Mouse (Mus musculus): ENCODE data around the gene Mrvi1.

GRCm38 (mm10) chr7:110989286-110989879, 7.1 kb upstream of the Mrvi1 start:
- TF ChIP-seq POLR2A (IDR thresholded peaks at IDR 0.05; ENCODE audit: insufficient read depth, low read depth, low read length): no peak
- no peak for TF ChIP-seq CTCF (IDR thresholded peaks at IDR 0.05)
- no peak for TF ChIP-seq EP300 (IDR thresholded peaks at IDR 0.05; ENCODE audit: insufficient read depth, low read depth, low read length)
